Mouse (Mus musculus): ENCODE measurements around the gene Mtfmt. TPM values are rescaled to one million over a fixed set of nuclear protein-coding genes. Genes with fewer than 3 reads are reported as not detected.

Mtfmt gene
- polyA plus RNA-seq, 2 experiments: 5.9 to 6.2 TPM

GRCm38 (mm10) chr9:65410378-65410777, 25.2 kb upstream of the Mtfmt start:
- WGBS (ENCODE audit: insufficient replicate concordance): 69% methylated on average over 8 of the region's 8 CpGs

GRCm38 (mm10) chr9:65411326-65411725, 24.3 kb upstream of the Mtfmt start:
- H3K27ac ChIP-seq: no peak overlapping the region

More at GRCm38 (mm10) chr9:65410378-65410777, 25.2 kb upstream of the Mtfmt start:
- Histone ChIP-seq H3K27ac (no peak overlapping the region), H3K27me3 (ENCODE audit: control insufficient read depth, insufficient read depth, low read length) (no peaks in the 10 kb centered on the region), H3K4me3 (ENCODE audit: insufficient read depth in 1 of 2, low read depth in 2 of 2, low read length in 2 of 2) (no peak overlapping the region), H3K4me2 (ENCODE audit: low read depth) (no peak overlapping the region), H3K36me3 (replicated peaks; ENCODE audit: control insufficient read depth, insufficient read depth, low read depth) (no peaks in the 10 kb centered on the region), H3K9ac (replicated peaks) (no peak overlapping the region), H3K9me3 (ENCODE audit: control insufficient read depth, low read length) (no peaks in the 10 kb centered on the region), H3K4me1 (replicated peaks; ENCODE audit: control insufficient read depth in 2 of 2, insufficient read depth in 2 of 2, low read length in 1 of 2) (no peaks in the 10 kb centered on the region)
- DNase-seq (ENCODE audit: low read depth in 3 of 3, low spot score in 3 of 3): no peak
- TF ChIP-seq CTCF (IDR thresholded peaks at IDR 0.05; ENCODE audit: low read depth) (no peak), EP300 (IDR thresholded peaks at IDR 0.05; ENCODE audit: low read depth) (no peak)
- ATAC-seq (ENCODE audit: insufficient read depth): no peak

GRCm38 (mm10) chr9:65417738-65418137, 17.8 kb upstream of the Mtfmt start:
- Histone ChIP-seq H3K36me3 (replicated peaks; ENCODE audit: control insufficient read depth, insufficient read depth, low read depth) (no peaks in the 10 kb centered on the region), H3K27ac (no peak overlapping the region), H3K27me3 (ENCODE audit: control insufficient read depth, insufficient read depth, low read length) (no peaks in the 10 kb centered on the region), H3K9ac (replicated peaks) (no peak overlapping the region), H3K4me3 (ENCODE audit: insufficient read depth in 1 of 2, low read depth in 2 of 2, low read length in 2 of 2) (no peak overlapping the region), H3K4me2 (ENCODE audit: low read depth) (no peak overlapping the region), H3K4me1 (replicated peaks; ENCODE audit: control insufficient read depth in 2 of 2, insufficient read depth in 2 of 2, low read length in 1 of 2) (no peaks in the 10 kb centered on the region), H3K9me3 (ENCODE audit: control insufficient read depth, low read length) (no peaks in the 10 kb centered on the region)
- TF ChIP-seq CTCF (IDR thresholded peaks at IDR 0.05; ENCODE audit: low read depth) (no peak), EP300 (IDR thresholded peaks at IDR 0.05; ENCODE audit: low read depth) (no peak)
- no peak for ATAC-seq (ENCODE audit: insufficient read depth)
- 51% methylated on average over 3 of the region's 3 CpGs for WGBS (ENCODE audit: insufficient replicate concordance)
- DNase-seq (ENCODE audit: low read depth in 3 of 3, low spot score in 3 of 3): no peak

More at GRCm38 (mm10) chr9:65411326-65411725, 24.3 kb upstream of the Mtfmt start:
- no peak overlapping the region for H3K9ac ChIP-seq (replicated peaks)
- TF ChIP-seq EP300 (IDR thresholded peaks at IDR 0.05; ENCODE audit: low read depth) (no peak), CTCF (IDR thresholded peaks at IDR 0.05; ENCODE audit: low read depth) (no peak)
- H3K4me1 ChIP-seq (replicated peaks; ENCODE audit: control insufficient read depth in 2 of 2, insufficient read depth in 2 of 2, low read length in 1 of 2): no peaks in the 10 kb centered on the region
- H3K4me3 ChIP-seq (ENCODE audit: insufficient read depth in 1 of 2, low read depth in 2 of 2, low read length in 2 of 2): no peak overlapping the region
- WGBS (ENCODE audit: insufficient replicate concordance): 44% methylated on average over 3 of the region's 3 CpGs
- DNase-seq (ENCODE audit: low read depth in 3 of 3, low spot score in 3 of 3) (no peak), ATAC-seq (ENCODE audit: insufficient read depth) (no peak)
- no peaks in the 10 kb centered on the region for H3K36me3 ChIP-seq (replicated peaks; ENCODE audit: control insufficient read depth, insufficient read depth, low read depth)
- H3K4me2 ChIP-seq (ENCODE audit: low read depth): no peak overlapping the region
- no peaks in the 10 kb centered on the region for H3K27me3 ChIP-seq (ENCODE audit: control insufficient read depth, insufficient read depth, low read length)
- H3K9me3 ChIP-seq (ENCODE audit: control insufficient read depth, low read length): no peaks in the 10 kb centered on the region

GRCm38 (mm10) chr9:65419633-65420032, 15.9 kb upstream of the Mtfmt start:
- TF ChIP-seq CTCF (IDR thresholded peaks at IDR 0.05; ENCODE audit: low read depth) (0 out of 2 replicates have a peak, but pooled peaks have one; percentile 15), EP300 (IDR thresholded peaks at IDR 0.05; ENCODE audit: low read depth) (no peak)
- no peaks in the 10 kb centered on the region for H3K27me3 ChIP-seq (ENCODE audit: control insufficient read depth, insufficient read depth, low read length)
- no peak overlapping the region for H3K4me3 ChIP-seq (ENCODE audit: insufficient read depth in 1 of 2, low read depth in 2 of 2, low read length in 2 of 2)
- no peak overlapping the region for H3K9ac ChIP-seq (replicated peaks)
- 52% methylated on average over 3 of the region's 3 CpGs for WGBS (ENCODE audit: insufficient replicate concordance)
- no peaks in the 10 kb centered on the region for H3K4me1 ChIP-seq (replicated peaks; ENCODE audit: control insufficient read depth in 2 of 2, insufficient read depth in 2 of 2, low read length in 1 of 2)
- no peak overlapping the region for H3K4me2 ChIP-seq (ENCODE audit: low read depth)
- no peak overlapping the region for H3K27ac ChIP-seq
- no peaks in the 10 kb centered on the region for H3K9me3 ChIP-seq (ENCODE audit: control insufficient read depth, low read length)
- DNase-seq (ENCODE audit: low read depth in 3 of 3, low spot score in 3 of 3) (no peak), ATAC-seq (ENCODE audit: insufficient read depth) (no peak)
- H3K36me3 ChIP-seq (replicated peaks; ENCODE audit: control insufficient read depth, insufficient read depth, low read depth): no peaks in the 10 kb centered on the region

GRCm38 (mm10) chr9:65422760-65423501, 12.7 kb upstream of the Mtfmt start, which contains the start of gene Slc51b:
Gene Slc51b, minus strand, starts transcription at chr9:65422955.
- Histone ChIP-seq H3K27ac (no peak within 1 kb of the TSS), H3K4me3 (ENCODE audit: insufficient read depth in 1 of 2, low read depth in 2 of 2, low read length in 2 of 2) (no peak within 1 kb of the TSS), H3K27me3 (ENCODE audit: control insufficient read depth, insufficient read depth, low read length) (no peaks in the 10 kb centered on the region), H3K9me3 (ENCODE audit: control insufficient read depth, low read length) (no peaks in the 10 kb centered on the region), H3K36me3 (replicated peaks; ENCODE audit: control insufficient read depth, insufficient read depth, low read depth) (no peaks in the 10 kb centered on the region), H3K9ac (replicated peaks) (no peak within 1 kb of the TSS), H3K4me2 (ENCODE audit: low read depth) (no peak within 1 kb of the TSS), H3K4me1 (replicated peaks; ENCODE audit: control insufficient read depth in 2 of 2, insufficient read depth in 2 of 2, low read length in 1 of 2) (no peaks in the 10 kb centered on the region)
- DNase-seq (ENCODE audit: low read depth in 3 of 3, low spot score in 3 of 3) (no peak), ATAC-seq (ENCODE audit: insufficient read depth) (no peak)
- 69% methylated on average over 11 of the region's 11 CpGs for WGBS (ENCODE audit: insufficient replicate concordance)
- TF ChIP-seq CTCF (IDR thresholded peaks at IDR 0.05; ENCODE audit: low read depth): no peak
- no peak for TF ChIP-seq EP300 (IDR thresholded peaks at IDR 0.05; ENCODE audit: low read depth)

Measured in liver, embryonic 14.5 days (tissue).